Mouse (Mus musculus) intestine, embryonic 16.5 days (tissue): ENCODE measurements around the gene Arl5c. TPM values are rescaled to one million over a fixed set of nuclear protein-coding genes. Genes with fewer than 3 reads are reported as not detected.

Experiments used
- ATAC-seq: fragments of 200-750 bp; cut with Nextera tagmentation; 2 replicates; pipeline ENCODE4 v1.8.0; 2017; ENCODE audit warnings: moderate TSS enrichment, moderate library complexity
- H3K27ac ChIP-seq: fragments of 300-500 bp; sonication (generic); 2 replicates; pipeline ENCODE4 v1.5.1; 2014; ENCODE audit warnings: mild to moderate bottlenecking, low read length
- H3K27me3 ChIP-seq: fragments of 300-500 bp; sonication (generic); replicated peaks from 2 replicates; pipeline ENCODE4 v1.6.1; 2014; ENCODE audit warnings: low read length, control low read depth, mixed read lengths; ENCODE audit not compliant: control insufficient read depth, insufficient read depth
- H3K36me3 ChIP-seq: fragments of 300-500 bp; sonication (generic); 2 replicates; pipeline ENCODE4 v1.6.1; 2014; ENCODE audit warnings: low read length, control low read depth; ENCODE audit not compliant: control insufficient read depth, insufficient read depth
- H3K4me1 ChIP-seq: fragments of 300-500 bp; sonication (generic); 2 replicates; pipeline ENCODE4 v1.6.1; 2014; ENCODE audit warnings: low read length, control low read depth, mixed read lengths; ENCODE audit not compliant: control insufficient read depth, insufficient read depth
- H3K4me2 ChIP-seq: fragments of 300-500 bp; sonication (generic); 2 replicates; pipeline ENCODE4 v1.6.1; 2014; ENCODE audit warnings: low read depth, low read length, control low read depth
- H3K4me3 ChIP-seq: fragments of 300-500 bp; sonication (generic); 2 replicates; pipeline ENCODE4 v1.5.1; 2014; ENCODE audit warnings: mild to moderate bottlenecking, low read length
- H3K9ac ChIP-seq: fragments of 300-500 bp; sonication (generic); 2 replicates; pipeline ENCODE4 v1.6.1; 2014; ENCODE audit warnings: low read depth, low read length
- H3K9me3 ChIP-seq: fragments of 300-500 bp; sonication (generic); 2 replicates; pipeline ENCODE4 v1.6.1; 2016; ENCODE audit warnings: low read length, control low read depth; ENCODE audit not compliant: control insufficient read depth
- WGBS: fragments of 180-500 bp; shearing (Covaris S2); extraction: QIAGEN DNeasy Blood & Tissue Kit; methylation state at CpG from one replicate; pipeline ENCODE4 v1.1.7; 2014; 5-methylcytosine and 5-hydroxymethylcytosine counted together
- polyA plus RNA-seq: library from polyadenylated mRNA; unstranded; fragments of >200 nt; fragmentation: Nextera tagmentation; extraction: Ambion mirVana; gene quantifications from 2 replicates; pipeline ENCODE4 v1.2.1, GENCODE M21; 2015

The Arl5c gene
- 9.0 and 9.9 TPM in 2 replicates for polyA plus RNA-seq

DNA sequence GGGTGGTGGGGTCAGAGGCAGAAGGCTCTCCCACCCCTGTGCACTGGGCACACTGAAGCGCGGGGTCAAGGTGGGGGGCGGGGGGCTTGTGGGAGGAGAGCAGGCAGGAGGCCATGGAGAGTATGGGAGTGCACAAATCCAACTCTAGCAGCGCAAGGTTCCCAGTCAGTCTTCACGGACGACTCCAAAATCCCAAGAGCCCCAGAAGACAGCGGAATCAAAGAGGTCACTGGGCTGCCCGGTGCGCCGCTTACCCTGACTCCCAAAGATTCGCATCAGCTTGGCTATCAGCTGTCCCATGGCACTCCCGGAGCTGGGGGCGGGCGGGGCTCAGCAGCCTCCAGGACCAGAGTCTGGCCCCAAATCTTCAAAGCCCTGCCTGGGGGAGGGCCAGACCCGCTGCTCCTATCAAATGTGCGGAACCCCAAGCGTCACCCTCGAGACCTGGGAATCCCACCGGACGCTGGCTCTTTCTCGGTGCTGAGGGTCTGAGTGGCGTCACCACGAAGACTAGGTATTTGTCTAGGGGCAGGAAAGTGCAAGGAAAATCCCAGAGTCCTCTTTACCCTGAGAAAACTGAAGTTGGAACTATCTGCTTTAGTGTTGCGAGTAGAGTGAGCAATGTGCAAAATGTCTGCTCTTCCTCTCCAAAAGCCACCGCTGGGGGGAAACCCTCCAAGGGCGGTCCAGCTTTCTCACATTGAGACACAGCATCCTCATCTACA is at the start of gene Arl5c:
Arl5c (minus strand) TSS at position 618 of the 725 bp plus-strand sequence.
- WGBS = 3% methylated on average over 26 of the region's 26 CpGs
- Histone ChIP-seq H3K27me3 (no peaks in the 10 kb centered on the region), H3K9me3 (no peaks in the 10 kb centered on the region), H3K4me2 (peak within 1 kb of the TSS; percentile 94), H3K4me3 (peak within 1 kb of the TSS; percentile 55), H3K27ac (0 out of 2 replicates have a peak within 1 kb of the TSS, but pooled peaks have one; percentile 14), H3K9ac (peak within 1 kb of the TSS; percentile 65), H3K36me3 (no peaks in the 10 kb centered on the region), H3K4me1 (peaks cover 16% of the 10 kb centered on the region)
- peak; percentile 64 for ATAC-seq

DNA sequence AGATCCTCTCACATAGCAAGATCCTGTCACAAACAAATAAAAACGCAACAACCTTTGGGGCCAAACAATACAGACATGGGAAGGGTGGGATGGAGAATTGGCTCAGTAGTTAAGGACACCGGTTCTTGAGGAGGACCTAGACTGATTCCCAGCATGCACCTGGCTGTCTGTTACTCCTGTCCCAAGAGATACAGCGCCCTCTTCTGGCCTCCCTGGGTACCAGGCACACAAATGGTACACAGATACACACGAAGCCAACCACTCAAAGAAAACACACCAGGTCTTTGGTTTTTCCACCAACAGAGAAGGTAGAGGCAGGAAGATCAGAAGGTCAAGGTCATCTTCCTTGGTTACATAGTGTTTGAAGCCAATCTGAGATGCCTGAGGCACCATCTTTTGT is 49.6 kb upstream of the Arl5c start:
- H3K4me2 ChIP-seq = no peak overlapping the region
- H3K9me3 ChIP-seq = no peaks in the 10 kb centered on the region
- no peak for ATAC-seq
- H3K4me3 ChIP-seq = no peak overlapping the region
- peaks cover 11% of the 10 kb centered on the region for H3K27me3 ChIP-seq
- H3K4me1 ChIP-seq = no peaks in the 10 kb centered on the region
- H3K27ac ChIP-seq = no peak overlapping the region
- WGBS = 67% methylated on average over 4 of the region's 4 CpGs
- H3K9ac ChIP-seq = no peak overlapping the region
- H3K36me3 ChIP-seq = no peaks in the 10 kb centered on the region

DNA sequence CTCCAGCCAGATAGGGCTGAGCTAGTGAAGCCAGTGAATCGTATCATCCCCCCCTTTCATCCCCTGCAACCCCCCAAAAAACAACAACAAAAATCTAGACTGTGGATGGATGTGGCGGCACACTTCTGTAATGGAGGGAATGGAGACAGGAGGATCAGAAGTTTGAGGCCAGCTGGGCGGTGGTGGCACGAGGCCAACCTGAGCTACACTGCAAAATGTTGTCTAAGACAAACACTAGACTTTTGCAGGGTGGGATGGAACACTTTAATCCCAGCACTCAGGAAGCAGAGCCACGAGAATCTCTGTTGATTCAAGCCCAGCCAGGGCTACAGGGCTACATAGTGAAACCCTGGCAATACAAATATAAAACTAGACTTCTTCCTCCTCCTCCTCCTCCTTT is 48.1 kb upstream of the Arl5c start:
- no peak overlapping the region for H3K27ac ChIP-seq
- H3K9ac ChIP-seq = no peak overlapping the region
- no peak overlapping the region for H3K4me2 ChIP-seq
- no peak for ATAC-seq
- WGBS = 55% methylated on average over 5 of the region's 5 CpGs
- no peaks in the 10 kb centered on the region for H3K9me3 ChIP-seq
- H3K4me1 ChIP-seq = no peaks in the 10 kb centered on the region
- H3K4me3 ChIP-seq = no peak overlapping the region
- H3K27me3 ChIP-seq = peaks cover 8% of the 10 kb centered on the region; the same call in 1 of the 2 replicates
- no peaks in the 10 kb centered on the region for H3K36me3 ChIP-seq

DNA sequence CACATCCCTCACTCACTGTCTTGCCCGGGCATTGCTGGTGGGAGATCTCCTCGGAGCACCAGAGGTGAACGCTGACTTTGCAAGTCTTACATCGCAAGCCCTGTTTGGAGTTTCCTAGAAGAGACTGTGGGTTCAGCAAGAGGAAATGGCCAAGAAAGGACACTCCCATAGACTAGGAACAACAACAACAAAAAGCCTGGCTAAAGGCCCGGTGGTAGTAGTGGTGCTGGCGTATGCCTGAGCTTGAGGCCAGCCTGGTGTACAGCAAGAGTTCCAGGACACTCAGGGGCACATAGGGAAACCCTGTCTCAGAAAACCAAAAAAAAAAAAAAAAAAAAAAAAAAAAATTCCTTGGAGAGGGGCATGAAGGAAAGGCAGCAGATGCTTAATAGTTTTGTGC is 46.8 kb upstream of the Arl5c start:
- Histone ChIP-seq H3K9ac (no peak overlapping the region), H3K4me3 (no peak overlapping the region), H3K27me3 (0 out of 2 replicates have a peak, but pooled peaks cover 3% of the 10 kb centered on the region), H3K36me3 (no peaks in the 10 kb centered on the region), H3K4me1 (no peaks in the 10 kb centered on the region), H3K4me2 (no peak overlapping the region), H3K27ac (no peak overlapping the region), H3K9me3 (no peaks in the 10 kb centered on the region)
- no peak for ATAC-seq
- 80% methylated on average over 6 of the region's 6 CpGs for WGBS

DNA sequence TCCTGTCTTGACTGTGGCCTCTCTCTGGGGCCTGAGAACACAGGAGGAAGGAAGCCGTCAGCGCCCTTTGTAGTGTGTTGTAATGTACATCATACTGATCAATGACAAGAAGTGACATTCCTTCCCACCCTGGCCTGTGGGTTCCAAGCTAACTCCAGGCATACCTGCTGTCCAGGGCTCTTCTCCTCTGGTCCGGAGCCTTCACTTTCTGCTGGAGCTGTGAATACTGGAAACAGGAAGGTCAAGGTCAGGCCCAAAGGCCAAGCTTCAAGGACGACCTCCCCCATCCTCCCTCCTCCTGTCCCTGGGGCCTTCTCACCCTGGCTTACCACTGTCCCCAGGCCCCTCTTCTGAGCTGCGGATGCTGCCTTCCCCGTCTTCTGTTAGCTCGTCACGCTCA is 45.0 kb upstream of the Arl5c start:
- 71% methylated on average over 8 of the region's 8 CpGs for WGBS

DNA sequence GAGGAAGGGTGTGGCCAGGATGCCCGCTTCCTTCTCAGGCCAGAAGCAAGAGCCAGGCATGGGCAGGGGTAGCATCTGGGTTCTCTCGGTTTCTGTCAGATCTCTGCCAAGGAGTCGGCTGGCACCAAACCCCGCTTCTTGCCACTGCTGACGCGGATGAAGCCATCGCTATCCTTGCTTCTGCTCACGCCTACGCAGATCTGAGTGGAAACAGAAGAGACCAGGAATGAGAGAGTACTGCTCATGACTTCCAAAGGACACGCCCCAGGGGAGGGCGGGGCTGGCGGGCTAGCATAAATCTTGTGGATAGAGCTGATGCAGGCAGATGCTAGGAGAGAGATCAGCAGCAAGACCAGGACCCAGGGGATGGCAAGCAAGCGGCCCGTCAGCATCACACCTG is 41.9 kb upstream of the Arl5c start:
- Histone ChIP-seq H3K36me3 (no peaks in the 10 kb centered on the region), H3K27ac (no peak overlapping the region), H3K4me2 (no peak overlapping the region), H3K27me3 (peaks cover 15% of the 10 kb centered on the region), H3K9me3 (no peaks in the 10 kb centered on the region), H3K4me1 (peaks cover 9% of the 10 kb centered on the region), H3K9ac (no peak overlapping the region), H3K4me3 (no peak overlapping the region)
- no peak for ATAC-seq
- WGBS = 66% methylated on average over 14 of the region's 14 CpGs

More for the DNA sequence above, 45.0 kb upstream of the Arl5c start:
- ATAC-seq = no peak
- H3K9ac ChIP-seq = no peak overlapping the region
- no peaks in the 10 kb centered on the region for H3K36me3 ChIP-seq
- peaks cover 5% of the 10 kb centered on the region for H3K4me1 ChIP-seq
- no peak overlapping the region for H3K4me2 ChIP-seq
- no peaks in the 10 kb centered on the region for H3K9me3 ChIP-seq
- H3K27me3 ChIP-seq = peaks cover 12% of the 10 kb centered on the region
- H3K4me3 ChIP-seq = no peak overlapping the region
- no peak overlapping the region for H3K27ac ChIP-seq

DNA sequence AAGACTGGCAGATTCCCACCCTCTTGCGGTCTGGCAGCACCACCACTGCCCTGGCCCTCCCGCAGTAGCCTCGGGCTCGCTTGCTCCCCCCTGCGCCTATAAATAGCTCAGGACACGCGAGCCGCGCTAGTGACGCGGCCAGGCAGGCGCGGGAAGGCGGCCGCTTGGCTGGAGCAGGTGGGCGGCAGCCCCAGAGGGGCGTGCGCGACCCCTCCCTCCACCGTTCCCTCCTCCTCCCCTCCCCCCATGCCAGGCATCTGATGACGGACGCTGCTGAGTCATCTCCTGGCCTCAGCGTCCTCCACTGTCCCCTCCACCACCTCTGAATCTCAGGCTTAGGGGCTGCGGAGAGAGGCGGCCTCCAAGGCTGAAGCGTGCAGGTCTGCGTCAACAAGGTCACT is 40.0 kb upstream of the Arl5c start:
- WGBS = 1% methylated on average over 23 of the region's 27 CpGs
- H3K9ac ChIP-seq = peak overlapping the region; percentile 60
- ATAC-seq = peak; percentile 53

DNA sequence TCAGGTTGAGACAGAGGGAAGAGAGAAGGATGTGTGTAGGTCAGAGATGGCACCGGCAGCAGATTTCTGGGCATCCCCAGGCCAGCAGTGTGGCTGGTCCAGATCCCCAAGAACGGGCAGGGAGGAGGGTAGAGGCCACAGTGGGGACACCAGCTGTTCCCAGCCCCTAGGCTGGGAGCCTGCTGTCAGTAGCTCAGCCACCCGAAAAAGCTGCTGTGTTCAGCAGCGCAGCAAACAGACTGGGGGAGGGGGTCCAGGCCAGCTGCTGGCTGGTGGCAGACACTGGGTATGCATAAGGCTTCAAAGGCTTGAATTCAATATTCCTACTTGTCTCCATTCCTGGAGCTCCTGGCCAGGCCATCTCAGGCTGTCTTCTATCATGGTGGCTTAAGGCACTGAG is 38.9 kb upstream of the Arl5c start:
- 35% methylated on average over 4 of the region's 4 CpGs for WGBS
- Histone ChIP-seq H3K4me1 (peaks cover 9% of the 10 kb centered on the region), H3K4me2 (no peak overlapping the region), H3K9ac (no peak overlapping the region), H3K9me3 (no peaks in the 10 kb centered on the region), H3K27ac (no peak overlapping the region), H3K27me3 (peaks cover 15% of the 10 kb centered on the region), H3K4me3 (no peak overlapping the region), H3K36me3 (peaks cover under 1% of the 10 kb centered on the region; the same call in 1 of the 2 replicates)
- no peak for ATAC-seq

More for the DNA sequence above, 40.0 kb upstream of the Arl5c start:
- Histone ChIP-seq H3K27me3 (peaks cover 15% of the 10 kb centered on the region), H3K4me3 (peak overlapping the region; percentile 41), H3K4me1 (peaks cover 9% of the 10 kb centered on the region), H3K27ac (no peak overlapping the region), H3K9me3 (no peaks in the 10 kb centered on the region), H3K4me2 (peak overlapping the region; percentile 65), H3K36me3 (no peaks in the 10 kb centered on the region)

DNA sequence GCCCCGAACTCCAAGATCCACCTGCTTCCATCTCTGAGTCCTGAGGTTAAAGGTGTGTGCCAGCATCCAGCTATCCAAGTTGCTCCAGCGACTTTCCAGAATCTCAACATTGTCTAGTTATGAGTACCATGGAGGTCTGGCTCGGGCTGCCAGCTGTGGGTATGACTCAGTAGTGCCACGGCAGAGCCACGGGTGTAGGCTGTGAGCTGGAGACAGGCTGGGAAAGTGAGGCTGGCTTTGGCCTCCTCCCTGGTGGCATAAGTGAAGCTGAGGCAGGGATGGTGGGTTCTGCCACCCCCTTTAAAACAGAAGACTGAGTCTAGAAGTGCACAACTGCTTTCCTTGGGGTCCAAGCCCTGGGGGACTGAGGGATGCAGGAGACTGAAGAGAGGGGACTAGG is 38.1 kb upstream of the Arl5c start:
- H3K27ac ChIP-seq = no peak overlapping the region
- H3K36me3 ChIP-seq = peaks cover 5% of the 10 kb centered on the region
- no peak overlapping the region for H3K9ac ChIP-seq
- no peak overlapping the region for H3K4me3 ChIP-seq
- no peak overlapping the region for H3K4me2 ChIP-seq
- no peak for ATAC-seq
- H3K9me3 ChIP-seq = no peaks in the 10 kb centered on the region
- WGBS = 84% methylated on average over 5 of the region's 5 CpGs
- H3K27me3 ChIP-seq = peaks cover 15% of the 10 kb centered on the region
- peaks cover 9% of the 10 kb centered on the region for H3K4me1 ChIP-seq

DNA sequence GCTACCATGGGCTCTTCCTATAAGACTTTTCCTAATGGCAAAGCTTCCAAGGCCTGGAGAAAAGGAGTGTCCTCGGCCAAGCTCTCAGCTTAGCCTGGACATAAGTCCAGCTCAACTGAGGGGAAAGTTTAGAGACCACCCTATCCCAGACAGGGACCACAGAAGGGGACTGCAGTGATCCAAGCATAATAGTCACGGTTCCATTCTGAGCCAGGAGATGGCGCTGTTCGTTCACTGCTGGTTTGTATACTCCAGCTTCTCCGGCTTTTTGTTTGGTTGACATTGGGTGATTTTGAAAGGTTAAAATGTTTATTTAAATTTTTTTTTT is 35.4 kb upstream of the Arl5c start:
- peaks cover 9% of the 10 kb centered on the region for H3K36me3 ChIP-seq
- H3K27me3 ChIP-seq = peaks cover 4% of the 10 kb centered on the region
- 6% methylated on average over 5 of the region's 5 CpGs for WGBS
- no peak overlapping the region for H3K4me3 ChIP-seq
- no peaks in the 10 kb centered on the region for H3K9me3 ChIP-seq
- H3K9ac ChIP-seq = no peak overlapping the region
- no peak overlapping the region for H3K4me2 ChIP-seq
- no peak for ATAC-seq
- H3K27ac ChIP-seq = no peak overlapping the region
- H3K4me1 ChIP-seq = peaks cover 13% of the 10 kb centered on the region
